Mouse (Mus musculus): ENCODE data around the gene Etfa.

Etfa gene

DNA sequence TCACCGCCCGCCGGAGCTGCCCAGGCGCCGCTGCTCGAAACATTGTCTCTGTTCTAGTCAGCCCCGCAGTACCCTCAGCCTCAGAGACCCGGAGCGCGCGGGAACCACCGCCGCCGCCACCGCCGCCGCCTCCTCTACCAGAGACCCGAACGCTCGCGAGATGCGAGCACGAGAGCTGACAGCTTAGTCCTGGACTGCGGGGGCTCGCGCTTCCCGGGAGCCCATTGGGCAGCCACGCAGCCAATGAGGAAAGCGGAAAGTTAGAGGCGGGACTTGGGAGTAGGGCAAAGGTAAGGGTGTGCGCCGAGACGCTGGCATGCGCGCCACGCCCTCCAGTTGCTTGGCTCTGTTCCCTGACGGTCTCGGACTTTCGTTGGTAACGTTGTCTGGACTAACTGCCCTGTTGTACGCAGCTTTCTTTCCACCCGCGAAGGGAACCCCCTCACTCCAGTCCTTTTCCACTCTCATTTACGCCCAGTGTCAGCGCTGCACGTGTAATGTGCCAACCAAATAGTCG is at the start of gene Etfa:
Gene Etfa (minus strand): TSS at position 217 of the 517 bp plus-strand sequence.
- no peaks in the 10 kb centered on the region for H3K36me3 ChIP-seq (ENCODE audit: insufficient read depth, low read length)

DNA sequence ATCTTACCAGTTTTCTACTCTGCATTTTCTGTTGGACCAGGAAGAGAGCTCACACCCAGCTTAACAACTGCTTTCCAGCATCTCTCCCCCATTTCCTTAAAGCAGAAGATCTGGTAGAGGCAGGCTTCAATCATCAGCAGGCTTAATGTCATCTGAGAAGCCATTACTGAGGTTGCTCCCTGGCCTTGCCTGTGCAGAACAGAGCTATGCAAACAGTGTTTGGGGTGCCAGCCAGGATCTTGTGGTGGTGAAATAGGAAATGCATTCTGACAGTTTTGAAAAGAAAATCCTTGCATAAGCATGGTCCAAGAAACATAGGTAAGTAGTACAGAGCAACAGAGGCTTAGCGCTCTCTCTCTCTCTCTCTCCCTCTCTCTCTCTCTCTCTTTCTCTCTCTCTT is 48.9 kb upstream of the Etfa start:
- Histone ChIP-seq H3K9me3 (ENCODE audit: low read length) (no peaks in the 10 kb centered on the region), H3K27me3 (ENCODE audit: insufficient read depth, low read length) (no peaks in the 10 kb centered on the region), H3K4me1 (replicated peaks; ENCODE audit: low read depth, low read length) (peaks cover 15% of the 10 kb centered on the region), H3K4me3 (replicated peaks; ENCODE audit: low read length) (no peak overlapping the region), H3K36me3 (ENCODE audit: insufficient read depth, low read length) (no peaks in the 10 kb centered on the region)
- no peak for TF ChIP-seq NANOG (IDR thresholded peaks at IDR 0.05; ENCODE audit: borderline replicate concordance, low read length)
- TF ChIP-seq POU5F1 (IDR thresholded peaks at IDR 0.05; ENCODE audit: borderline replicate concordance, low read length): no peak
- TF ChIP-seq CTCF (conservative IDR thresholded peaks at IDR 0.05; ENCODE audit: low read length): no peak

More for the DNA sequence above, at the start of gene Etfa:
- no peak for TF ChIP-seq POU5F1 (IDR thresholded peaks at IDR 0.05; ENCODE audit: borderline replicate concordance, low read length)
- TF ChIP-seq NANOG (IDR thresholded peaks at IDR 0.05; ENCODE audit: borderline replicate concordance, low read length): no peak
- no peak for TF ChIP-seq CTCF (conservative IDR thresholded peaks at IDR 0.05; ENCODE audit: low read length)
- Histone ChIP-seq H3K4me1 (replicated peaks; ENCODE audit: low read depth, low read length) (peaks cover 16% of the 10 kb centered on the region), H3K27me3 (ENCODE audit: insufficient read depth, low read length) (peaks cover 29% of the 10 kb centered on the region), H3K4me3 (replicated peaks; ENCODE audit: low read length) (peak within 1 kb of the TSS; percentile 91), H3K9me3 (ENCODE audit: low read length) (no peaks in the 10 kb centered on the region)

DNA sequence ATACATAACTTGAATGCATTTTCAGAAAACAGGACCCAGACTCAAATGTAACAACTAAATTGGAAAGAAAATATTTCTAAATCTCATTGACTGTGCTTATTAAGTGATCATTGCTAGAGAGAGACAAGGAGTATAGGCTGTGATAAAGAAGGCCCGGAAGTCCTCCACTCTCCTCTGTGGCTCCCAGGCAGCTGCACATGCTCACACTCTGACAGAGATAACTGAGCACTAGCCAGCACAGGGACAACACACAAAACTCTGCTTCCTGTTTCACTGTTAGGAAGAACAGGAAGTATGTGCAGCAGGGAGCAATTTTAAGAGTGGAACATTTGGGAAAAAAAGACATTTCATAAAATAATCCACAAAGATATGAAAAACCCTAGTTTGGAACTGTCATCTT is 42.9 kb upstream of the Etfa start:
- Histone ChIP-seq H3K4me3 (replicated peaks; ENCODE audit: low read length) (no peak overlapping the region), H3K9me3 (ENCODE audit: low read length) (no peaks in the 10 kb centered on the region), H3K27me3 (ENCODE audit: insufficient read depth, low read length) (peaks cover 4% of the 10 kb centered on the region; the same call in 1 of the 2 replicates), H3K36me3 (ENCODE audit: insufficient read depth, low read length) (no peaks in the 10 kb centered on the region), H3K4me1 (replicated peaks; ENCODE audit: low read depth, low read length) (peaks cover 19% of the 10 kb centered on the region)
- no peak for TF ChIP-seq CTCF (conservative IDR thresholded peaks at IDR 0.05; ENCODE audit: low read length)
- TF ChIP-seq POU5F1 (IDR thresholded peaks at IDR 0.05; ENCODE audit: borderline replicate concordance, low read length): no peak
- no peak for TF ChIP-seq NANOG (IDR thresholded peaks at IDR 0.05; ENCODE audit: borderline replicate concordance, low read length)

- Histone ChIP-seq H3K36me3 (ENCODE audit: insufficient read depth, low read length) (no peaks in the 10 kb centered on the region), H3K9me3 (ENCODE audit: low read length) (no peaks in the 10 kb centered on the region), H3K4me1 (replicated peaks; ENCODE audit: low read depth, low read length) (peaks cover 29% of the 10 kb centered on the region), H3K4me3 (replicated peaks; ENCODE audit: low read length) (no peak overlapping the region), H3K27me3 (ENCODE audit: insufficient read depth, low read length) (peaks cover 56% of the 10 kb centered on the region)
- TF ChIP-seq POU5F1 (IDR thresholded peaks at IDR 0.05; ENCODE audit: borderline replicate concordance, low read length): no peak
- peak; percentile 29; the same call in 1 of the 2 replicates for TF ChIP-seq CTCF (conservative IDR thresholded peaks at IDR 0.05; ENCODE audit: low read length)
- TF ChIP-seq NANOG (IDR thresholded peaks at IDR 0.05; ENCODE audit: borderline replicate concordance, low read length): no peak
Observed at GRCm38 (mm10) chr9:55549302-55549890, 37.4 kb upstream of the Etfa start.

- Histone ChIP-seq H3K4me3 (replicated peaks; ENCODE audit: low read length) (no peak overlapping the region), H3K4me1 (replicated peaks; ENCODE audit: low read depth, low read length) (peaks cover 34% of the 10 kb centered on the region), H3K27me3 (ENCODE audit: insufficient read depth, low read length) (peaks cover 61% of the 10 kb centered on the region), H3K36me3 (ENCODE audit: insufficient read depth, low read length) (no peaks in the 10 kb centered on the region), H3K9me3 (ENCODE audit: low read length) (no peaks in the 10 kb centered on the region)
- TF ChIP-seq CTCF (conservative IDR thresholded peaks at IDR 0.05; ENCODE audit: low read length): no peak
- TF ChIP-seq NANOG (IDR thresholded peaks at IDR 0.05; ENCODE audit: borderline replicate concordance, low read length): no peak
Observed at GRCm38 (mm10) chr9:55548871-55549270, 36.8 kb upstream of the Etfa start.

GRCm38 (mm10) chr9:55546176-55547010 is 34.4 kb upstream of the Etfa start:
- Histone ChIP-seq H3K36me3 (ENCODE audit: insufficient read depth, low read length) (no peaks in the 10 kb centered on the region), H3K9me3 (ENCODE audit: low read length) (no peaks in the 10 kb centered on the region), H3K4me1 (replicated peaks; ENCODE audit: low read depth, low read length) (peaks cover 51% of the 10 kb centered on the region), H3K4me3 (replicated peaks; ENCODE audit: low read length) (peak overlapping the region; percentile 75), H3K27me3 (ENCODE audit: insufficient read depth, low read length) (peaks cover 82% of the 10 kb centered on the region)
- TF ChIP-seq POU5F1 (IDR thresholded peaks at IDR 0.05; ENCODE audit: borderline replicate concordance, low read length) (no peak), NANOG (IDR thresholded peaks at IDR 0.05; ENCODE audit: borderline replicate concordance, low read length) (no peak), CTCF (conservative IDR thresholded peaks at IDR 0.05; ENCODE audit: low read length) (no peak)

DNA sequence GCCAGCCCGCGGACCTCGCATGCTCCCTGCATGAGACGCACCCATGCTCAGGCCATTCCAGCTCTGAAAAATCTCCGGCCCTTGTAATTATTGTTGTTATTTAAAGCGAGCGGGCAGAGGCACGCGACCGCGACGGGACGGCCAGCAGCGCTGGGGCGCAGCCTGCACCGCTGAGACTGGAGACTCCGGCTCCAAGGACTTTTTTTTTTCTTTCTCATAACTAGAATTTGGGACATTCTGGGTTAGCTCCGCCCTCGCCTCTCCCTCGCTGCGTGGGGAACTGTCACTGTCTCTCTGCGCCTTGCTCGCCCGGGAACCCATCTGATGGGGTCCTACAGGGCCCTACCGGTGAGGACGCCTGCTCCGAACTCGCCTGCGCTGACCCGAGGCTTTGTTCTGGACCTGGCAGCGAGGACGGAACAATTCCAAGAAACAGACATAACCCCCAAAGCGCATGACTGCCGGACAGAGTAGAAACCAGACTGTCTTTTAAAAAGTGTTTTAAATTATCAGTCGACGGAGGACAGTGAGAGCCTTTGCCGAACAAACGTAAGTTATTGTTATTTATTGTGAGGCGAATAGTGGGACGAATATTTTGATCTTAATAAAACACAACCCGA is 33.6 kb upstream of the Etfa start:
- Histone ChIP-seq H3K27me3 (ENCODE audit: insufficient read depth, low read length) (peaks cover 89% of the 10 kb centered on the region), H3K36me3 (ENCODE audit: insufficient read depth, low read length) (no peaks in the 10 kb centered on the region), H3K4me1 (replicated peaks; ENCODE audit: low read depth, low read length) (peaks cover 55% of the 10 kb centered on the region), H3K9me3 (ENCODE audit: low read length) (no peaks in the 10 kb centered on the region), H3K4me3 (replicated peaks; ENCODE audit: low read length) (peak overlapping the region; percentile 75)
- TF ChIP-seq CTCF (conservative IDR thresholded peaks at IDR 0.05; ENCODE audit: low read length): no peak
- no peak for TF ChIP-seq POU5F1 (IDR thresholded peaks at IDR 0.05; ENCODE audit: borderline replicate concordance, low read length)
- no peak for TF ChIP-seq NANOG (IDR thresholded peaks at IDR 0.05; ENCODE audit: borderline replicate concordance, low read length)

DNA sequence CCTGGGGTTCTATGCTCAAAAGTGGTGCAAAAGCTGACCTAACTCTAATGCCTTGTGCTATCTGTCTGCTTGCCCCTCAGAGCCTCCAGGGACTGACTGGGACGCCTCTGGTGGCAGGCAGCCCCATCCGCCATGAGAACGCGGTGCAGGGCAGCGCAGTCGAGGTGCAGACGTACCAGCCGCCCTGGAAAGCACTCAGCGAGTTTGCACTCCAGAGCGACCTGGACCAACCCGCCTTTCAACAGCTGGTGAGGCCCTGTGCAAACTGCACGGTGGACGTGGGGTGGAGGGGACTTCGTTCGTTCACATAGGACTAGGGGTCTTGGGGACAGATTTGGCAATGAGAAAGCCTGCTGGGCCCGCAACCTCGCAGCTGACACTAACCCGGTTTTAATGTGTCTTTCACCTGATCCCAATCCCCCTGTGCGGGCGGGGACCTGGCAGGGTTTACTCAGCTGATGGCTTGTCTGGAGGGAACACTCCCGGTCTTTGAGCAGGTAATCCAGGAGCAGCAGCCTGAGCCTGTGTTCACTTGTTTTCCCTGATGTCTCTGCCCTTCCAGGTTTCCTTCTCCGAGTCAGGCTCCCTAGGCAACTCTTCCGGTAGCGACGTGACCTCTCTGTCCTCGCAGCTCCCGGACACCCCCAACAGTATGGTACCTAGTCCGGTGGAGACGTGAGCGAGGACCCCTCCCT is 33.0 kb upstream of the Etfa start:
- peaks cover 62% of the 10 kb centered on the region for H3K4me1 ChIP-seq (replicated peaks; ENCODE audit: low read depth, low read length)
- no peaks in the 10 kb centered on the region for H3K36me3 ChIP-seq (ENCODE audit: insufficient read depth, low read length)
- H3K4me3 ChIP-seq (replicated peaks; ENCODE audit: low read length): peak overlapping the region; percentile 75
- no peak for TF ChIP-seq NANOG (IDR thresholded peaks at IDR 0.05; ENCODE audit: borderline replicate concordance, low read length)
- TF ChIP-seq CTCF (conservative IDR thresholded peaks at IDR 0.05; ENCODE audit: low read length): no peak
- TF ChIP-seq POU5F1 (IDR thresholded peaks at IDR 0.05; ENCODE audit: borderline replicate concordance, low read length): no peak
- peaks cover 96% of the 10 kb centered on the region for H3K27me3 ChIP-seq (ENCODE audit: insufficient read depth, low read length)
- H3K9me3 ChIP-seq (ENCODE audit: low read length): no peaks in the 10 kb centered on the region

All from E14TG2a.4 (cell line).